Mouse (Mus musculus) small intestine, adult 2 months (tissue): Measurements from ENCODE around the gene Cyld.

Experiments used
- CTCF ChIP-seq: fragments of 200-500 bp; IDR thresholded peaks from 2 replicates; pipeline ENCODE4 v1.5.1; 2012; ENCODE audit warnings: low read depth, mild to moderate bottlenecking, control low read depth, inconsistent platforms, low read length, moderate library complexity, mixed read lengths; ENCODE audit not compliant: insufficient replicate concordance, insufficient read length; ENCODE audit errors: extremely low read depth
- POLR2A ChIP-seq: fragments of 200-500 bp; IDR thresholded peaks from 2 replicates; pipeline ENCODE4 v1.6.1; 2012; ENCODE audit warnings: low read depth, mild to moderate bottlenecking, control low read depth, inconsistent platforms, low read length, moderate library complexity

GRCm38 (mm10) chr8:88662401-88662821 is 34.4 kb upstream of the Cyld start:
- TF ChIP-seq POLR2A (no peak), CTCF (no peak)
